Mouse (Mus musculus) embryonic facial prominence, embryonic 15.5 days (tissue): ENCODE measurements around the gene Slc36a1. TPM values are rescaled to one million over a fixed set of nuclear protein-coding genes. Genes with fewer than 3 reads are reported as not detected.
A peak's percentile ranks its signal among the peaks of the same experiment; 100 is the strongest.

Source experiments
- ATAC-seq: fragments of 200-750 bp; cut with Nextera tagmentation; 2 replicates; pipeline ENCODE4 v1.8.0; 2017; ENCODE audit warnings: low read depth, moderate TSS enrichment; ENCODE audit not compliant: insufficient number of reproducible peaks, low FRiP score, low TSS enrichment
- H3K27ac ChIP-seq: fragments of 300-500 bp; sonication (generic); replicated peaks from 2 replicates; pipeline ENCODE4 v1.5.1; 2015; ENCODE audit warnings: mild to moderate bottlenecking, inconsistent platforms
- H3K27me3 ChIP-seq: fragments of 300-500 bp; sonication (generic); 2 replicates; pipeline ENCODE4 v1.6.1; 2015; ENCODE audit warnings: inconsistent platforms
- H3K36me3 ChIP-seq: fragments of 300-500 bp; sonication (generic); 2 replicates; pipeline ENCODE4 v1.6.1; 2015; ENCODE audit warnings: mild to moderate bottlenecking, inconsistent platforms
- H3K4me1 ChIP-seq: fragments of 300-500 bp; sonication (generic); 2 replicates; pipeline ENCODE4 v1.6.1; 2015; ENCODE audit warnings: inconsistent platforms
- H3K4me2 ChIP-seq: fragments of 300-500 bp; sonication (generic); replicated peaks from 2 replicates; pipeline ENCODE4 v1.6.1; 2015; ENCODE audit warnings: mild to moderate bottlenecking, inconsistent platforms
- H3K4me3 ChIP-seq: fragments of 300-500 bp; sonication (generic); replicated peaks from 2 replicates; pipeline ENCODE4 v1.5.1; 2015; ENCODE audit warnings: mild to moderate bottlenecking, inconsistent platforms
- H3K9ac ChIP-seq: fragments of 300-500 bp; sonication (generic); 2 replicates; pipeline ENCODE4 v1.6.1; 2015; ENCODE audit warnings: inconsistent platforms
- H3K9me3 ChIP-seq: fragments of 300-500 bp; sonication (generic); replicated peaks from 2 replicates; pipeline ENCODE4 v1.6.1; 2016; ENCODE audit warnings: inconsistent platforms
- WGBS: fragments of 180-500 bp; shearing (Covaris S2); methylation state at CpG from one replicate; pipeline ENCODE4 v1.1.7; 2015; 5-methylcytosine and 5-hydroxymethylcytosine counted together
- polyA plus RNA-seq: library from polyadenylated mRNA; unstranded; fragments of >200 nt; fragmentation: Nextera tagmentation; extraction: Ambion mirVana; gene quantifications from 2 replicates; pipeline ENCODE4 v1.2.1, GENCODE M21; 2015

Gene Slc36a1
- polyA plus RNA-seq, 1 experiment from 2014 or later: 2.8 TPM

- Histone ChIP-seq H3K9me3 (no peaks in the 10 kb centered on the region), H3K9ac (no peak overlapping the region), H3K27me3 (no peaks in the 10 kb centered on the region), H3K4me2 (no peak overlapping the region), H3K4me3 (no peak overlapping the region), H3K36me3 (no peaks in the 10 kb centered on the region), H3K4me1 (peaks cover 19% of the 10 kb centered on the region), H3K27ac (peak overlapping the region; percentile 34; the same call in 1 of the 2 replicates)
- 59% methylated on average over 6 of the region's 6 CpGs for WGBS
- ATAC-seq: no peak
Measured at GRCm38 (mm10) chr11:55209626-55210353, 5.6 kb downstream of the Slc36a1 start.

DNA sequence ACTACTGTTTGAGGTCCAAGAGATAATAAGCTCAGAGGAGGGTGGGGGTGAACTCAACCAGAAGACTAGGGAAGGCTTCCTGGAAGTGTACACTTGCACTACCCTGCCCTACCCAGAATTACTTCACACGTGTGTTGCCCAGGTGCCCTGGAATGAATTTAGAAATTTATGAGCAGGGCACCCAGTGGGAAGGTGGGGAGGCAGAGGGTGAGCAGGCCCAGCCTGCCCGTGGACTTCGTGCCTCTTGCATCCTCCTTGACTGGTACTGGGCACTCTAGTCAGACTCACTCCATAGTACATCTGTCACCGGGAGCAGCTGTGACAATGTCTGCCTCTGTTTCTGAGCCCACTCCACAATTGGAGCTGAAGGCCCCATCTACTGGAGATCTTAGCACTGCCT lies 9.4 kb downstream of the Slc36a1 start:
- H3K9me3 ChIP-seq: no peaks in the 10 kb centered on the region
- H3K4me3 ChIP-seq: no peak overlapping the region
- no peaks in the 10 kb centered on the region for H3K36me3 ChIP-seq
- H3K4me1 ChIP-seq: 0 out of 2 replicates have a peak, but pooled peaks cover 6% of the 10 kb centered on the region
- no peak for ATAC-seq
- H3K27me3 ChIP-seq: no peaks in the 10 kb centered on the region
- 96% methylated on average over 4 of the region's 4 CpGs for WGBS
- no peak overlapping the region for H3K27ac ChIP-seq
- no peak overlapping the region for H3K9ac ChIP-seq
- H3K4me2 ChIP-seq: no peak overlapping the region

DNA sequence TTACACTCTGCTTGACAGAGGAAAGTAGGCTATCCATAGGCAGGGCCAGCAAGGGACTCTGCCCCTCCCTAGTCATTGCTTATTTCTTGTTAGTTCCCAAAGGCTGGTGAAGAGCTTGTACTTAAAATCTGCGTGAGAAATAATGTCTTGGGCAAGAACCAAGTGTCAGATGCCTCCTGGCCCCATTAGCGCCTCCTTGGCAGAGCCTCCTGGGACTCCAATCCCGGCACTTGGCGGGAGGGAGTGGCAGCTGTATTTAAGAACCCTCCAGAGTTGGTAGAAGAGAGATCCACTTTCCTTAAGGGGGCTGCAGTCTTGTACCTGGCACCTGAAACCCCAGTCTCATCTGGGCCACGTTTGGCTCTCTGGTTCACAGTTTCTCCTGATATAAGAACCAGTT lies 10.0 kb downstream of the Slc36a1 start:
- 69% methylated on average over 5 of the region's 5 CpGs for WGBS
- no peaks in the 10 kb centered on the region for H3K27me3 ChIP-seq
- ATAC-seq: no peak
- no peaks in the 10 kb centered on the region for H3K9me3 ChIP-seq
- H3K27ac ChIP-seq: no peak overlapping the region
- no peak overlapping the region for H3K4me3 ChIP-seq
- H3K4me1 ChIP-seq: 0 out of 2 replicates have a peak, but pooled peaks cover 5% of the 10 kb centered on the region
- no peak overlapping the region for H3K9ac ChIP-seq
- no peak overlapping the region for H3K4me2 ChIP-seq
- H3K36me3 ChIP-seq: 0 out of 2 replicates have a peak, but pooled peaks cover 3% of the 10 kb centered on the region

DNA sequence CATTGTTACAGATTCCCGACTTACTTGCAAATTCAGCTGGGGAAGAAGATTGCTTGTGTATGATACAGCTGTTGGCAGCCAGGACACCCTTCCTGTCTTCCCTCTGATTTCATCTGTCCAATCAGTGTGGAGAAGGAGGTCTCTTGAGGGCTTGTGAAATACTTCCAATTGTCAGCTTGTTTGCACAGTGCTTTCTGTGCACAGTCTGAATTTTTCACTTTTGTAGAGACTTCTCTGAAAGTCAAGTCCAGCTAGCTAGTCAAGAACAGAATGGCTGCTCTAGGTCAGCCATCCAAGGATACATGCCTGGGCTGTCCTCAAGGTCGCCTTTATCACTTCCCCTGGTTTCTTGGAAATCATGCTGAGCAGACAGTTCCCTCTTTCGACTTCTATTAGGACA lies 10.8 kb downstream of the Slc36a1 start:
- WGBS: 81% methylated on average over 3 of the region's 3 CpGs
- Histone ChIP-seq H3K4me1 (0 out of 2 replicates have a peak, but pooled peaks cover under 1% of the 10 kb centered on the region), H3K9ac (no peak overlapping the region), H3K4me2 (no peak overlapping the region), H3K27me3 (no peaks in the 10 kb centered on the region), H3K9me3 (no peaks in the 10 kb centered on the region), H3K36me3 (peaks cover 11% of the 10 kb centered on the region; the same call in 1 of the 2 replicates), H3K27ac (no peak overlapping the region), H3K4me3 (no peak overlapping the region)
- no peak for ATAC-seq

DNA sequence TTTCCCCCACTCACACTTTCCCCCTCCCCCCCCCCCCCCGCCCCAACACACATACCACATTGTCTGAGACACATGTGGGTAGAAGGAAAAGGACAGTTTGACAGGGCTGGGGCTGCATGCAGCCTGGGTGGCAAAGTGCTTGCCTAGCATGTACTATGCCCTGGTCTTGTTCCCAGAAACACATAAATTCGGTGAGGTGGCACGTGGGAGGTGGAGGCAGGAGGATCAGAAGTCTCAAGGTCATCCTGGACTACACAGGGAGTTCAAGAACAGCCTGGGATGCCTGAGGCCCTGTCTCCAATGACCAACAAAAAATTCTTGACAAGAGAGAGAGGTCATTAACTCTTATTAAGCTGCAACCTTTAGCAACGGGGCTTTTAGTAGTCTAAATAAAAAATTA lies 11.9 kb downstream of the Slc36a1 start:
- Histone ChIP-seq H3K9ac (no peak overlapping the region), H3K36me3 (peaks cover 17% of the 10 kb centered on the region), H3K4me3 (no peak overlapping the region), H3K9me3 (no peaks in the 10 kb centered on the region), H3K27me3 (no peaks in the 10 kb centered on the region), H3K27ac (no peak overlapping the region), H3K4me2 (no peak overlapping the region), H3K4me1 (no peaks in the 10 kb centered on the region)
- 63% methylated on average over 3 of the region's 4 CpGs for WGBS
- ATAC-seq: no peak

DNA sequence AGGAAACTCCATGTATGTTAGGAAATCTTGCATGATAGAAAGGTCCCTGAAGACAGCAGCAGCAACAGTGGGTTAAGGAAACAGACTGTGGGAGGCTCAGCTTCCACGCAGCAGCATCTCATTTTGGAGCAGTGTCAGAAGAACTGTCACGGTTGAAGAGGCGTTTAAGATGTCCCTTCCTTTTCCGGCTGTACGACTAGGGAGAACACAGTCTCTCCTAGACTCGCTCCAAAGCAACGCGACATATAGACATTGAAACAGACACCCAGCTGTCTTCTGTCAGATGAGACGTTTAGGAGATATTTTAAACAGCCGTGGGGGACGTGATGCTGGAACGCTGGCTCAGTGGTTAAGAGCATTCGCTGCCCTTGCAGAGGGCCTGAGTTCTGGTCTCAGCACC lies 12.7 kb downstream of the Slc36a1 start:
- ATAC-seq: no peak
- H3K36me3 ChIP-seq: peaks cover 25% of the 10 kb centered on the region
- no peaks in the 10 kb centered on the region for H3K4me1 ChIP-seq
- H3K27ac ChIP-seq: no peak overlapping the region
- no peak overlapping the region for H3K9ac ChIP-seq
- no peaks in the 10 kb centered on the region for H3K27me3 ChIP-seq
- no peaks in the 10 kb centered on the region for H3K9me3 ChIP-seq
- 66% methylated on average over 13 of the region's 13 CpGs for WGBS
- H3K4me3 ChIP-seq: no peak overlapping the region
- no peak overlapping the region for H3K4me2 ChIP-seq

DNA sequence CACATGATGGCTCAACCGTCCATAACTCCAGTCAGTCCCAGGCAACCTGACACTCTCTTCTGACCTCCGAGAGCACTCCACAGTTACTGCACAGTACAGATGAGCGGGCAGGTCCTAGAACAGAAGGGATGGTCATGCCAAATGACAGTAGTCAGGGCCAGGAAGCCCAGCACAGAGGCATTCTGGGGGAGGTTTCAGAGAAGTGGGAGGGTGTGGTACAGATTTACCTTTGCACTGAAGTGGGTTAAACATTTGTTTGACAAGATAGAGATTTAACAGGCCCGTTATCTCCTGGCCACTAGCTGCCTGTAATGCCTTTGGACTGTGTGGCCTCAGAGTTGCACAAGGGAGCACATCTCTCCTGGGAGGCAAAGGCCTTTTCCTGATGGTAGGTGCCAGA lies 13.3 kb downstream of the Slc36a1 start:
- Histone ChIP-seq H3K27ac (no peak overlapping the region), H3K4me1 (no peaks in the 10 kb centered on the region), H3K27me3 (no peaks in the 10 kb centered on the region), H3K4me2 (no peak overlapping the region), H3K9ac (no peak overlapping the region), H3K4me3 (no peak overlapping the region), H3K36me3 (peaks cover 26% of the 10 kb centered on the region), H3K9me3 (no peaks in the 10 kb centered on the region)
- WGBS: 79% methylated on average over 4 of the region's 4 CpGs
- ATAC-seq: no peak

GRCm38 (mm10) chr11:55217880-55218279 lies 13.7 kb downstream of the Slc36a1 start:
- Histone ChIP-seq H3K27ac (no peak overlapping the region), H3K4me1 (no peaks in the 10 kb centered on the region), H3K9me3 (no peaks in the 10 kb centered on the region), H3K4me3 (no peak overlapping the region), H3K9ac (no peak overlapping the region), H3K4me2 (no peak overlapping the region), H3K27me3 (no peaks in the 10 kb centered on the region), H3K36me3 (peaks cover 30% of the 10 kb centered on the region)
- no peak for ATAC-seq
- 96% methylated on average over 7 of the region's 7 CpGs for WGBS

- Histone ChIP-seq H3K9ac (no peak overlapping the region), H3K4me2 (no peak overlapping the region), H3K4me3 (no peak overlapping the region), H3K4me1 (no peaks in the 10 kb centered on the region), H3K27me3 (no peaks in the 10 kb centered on the region), H3K36me3 (peaks cover 36% of the 10 kb centered on the region), H3K27ac (no peak overlapping the region), H3K9me3 (no peaks in the 10 kb centered on the region)
- no peak for ATAC-seq
- 83% methylated on average over 3 of the region's 3 CpGs for WGBS
Measured at GRCm38 (mm10) chr11:55218473-55218872, 14.3 kb downstream of the Slc36a1 start.

DNA sequence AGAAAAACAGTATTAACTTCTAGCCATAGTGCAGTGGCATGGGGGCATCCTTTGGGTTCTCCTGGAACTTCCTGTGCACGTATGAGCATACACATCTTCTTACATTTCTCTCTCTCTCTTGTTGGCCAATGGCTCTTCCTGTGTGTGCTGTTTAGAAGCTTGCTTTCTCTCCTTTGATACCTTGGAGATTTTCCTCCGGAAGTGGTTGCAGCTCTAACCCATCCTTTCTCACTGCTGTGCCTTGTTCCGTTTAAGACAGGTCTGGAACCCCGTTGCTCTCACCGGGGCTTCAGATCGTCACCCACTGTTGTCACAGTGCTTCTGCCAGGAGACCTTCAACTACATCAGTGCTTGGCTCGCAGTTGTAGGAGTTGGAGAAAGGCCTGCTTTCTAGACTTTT lies 17.2 kb downstream of the Slc36a1 start:
- Histone ChIP-seq H3K4me2 (no peak overlapping the region), H3K9ac (no peak overlapping the region), H3K27ac (no peak overlapping the region), H3K36me3 (peaks cover 60% of the 10 kb centered on the region), H3K4me1 (no peaks in the 10 kb centered on the region), H3K4me3 (no peak overlapping the region), H3K27me3 (no peaks in the 10 kb centered on the region), H3K9me3 (no peaks in the 10 kb centered on the region)
- 88% methylated on average over 7 of the region's 7 CpGs for WGBS
- ATAC-seq: no peak

- 93% methylated on average over 6 of the region's 6 CpGs for WGBS
- H3K36me3 ChIP-seq: peaks cover 38% of the 10 kb centered on the region
- no peaks in the 10 kb centered on the region for H3K9me3 ChIP-seq
- no peaks in the 10 kb centered on the region for H3K4me1 ChIP-seq
- H3K4me3 ChIP-seq: no peak overlapping the region
- no peaks in the 10 kb centered on the region for H3K27me3 ChIP-seq
- H3K27ac ChIP-seq: no peak overlapping the region
- H3K4me2 ChIP-seq: no peak overlapping the region
- H3K9ac ChIP-seq: no peak overlapping the region
- no peak for ATAC-seq
Measured at GRCm38 (mm10) chr11:55231034-55231433, 26.9 kb downstream of the Slc36a1 start.

DNA sequence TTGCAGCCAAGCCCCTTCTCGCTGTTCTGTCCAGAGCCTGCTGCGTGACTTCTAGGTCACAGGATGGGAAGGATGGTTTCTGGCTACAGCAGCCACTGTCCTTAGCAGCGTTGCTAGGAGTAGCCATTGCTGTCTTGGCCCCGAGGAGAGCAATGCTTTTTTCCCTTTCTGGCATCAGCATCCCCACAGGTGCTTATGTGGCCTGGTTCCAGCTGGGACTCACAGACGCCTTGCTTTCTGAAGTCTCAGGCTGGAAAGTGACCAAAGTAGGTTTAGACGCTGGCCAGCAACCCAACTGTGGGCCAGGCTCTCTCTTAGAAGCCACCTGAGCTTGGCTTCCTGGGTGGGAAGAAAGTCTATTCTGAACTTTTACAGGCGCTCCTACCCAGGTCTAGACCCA lies 30.1 kb downstream of the Slc36a1 start:
- Histone ChIP-seq H3K4me3 (no peak overlapping the region), H3K9ac (no peak overlapping the region), H3K27ac (no peak overlapping the region), H3K9me3 (no peaks in the 10 kb centered on the region), H3K36me3 (peaks cover 21% of the 10 kb centered on the region), H3K4me2 (no peak overlapping the region), H3K4me1 (no peaks in the 10 kb centered on the region), H3K27me3 (no peaks in the 10 kb centered on the region)
- no peak for ATAC-seq
- 90% methylated on average over 7 of the region's 7 CpGs for WGBS
